Mouse (Mus musculus) lung, postnatal 0 days (tissue): ENCODE data around the gene Hoxa5. TPM values are rescaled to one million over a fixed set of nuclear protein-coding genes. Genes with fewer than 3 reads are reported as not detected.

ENCODE experiments used
- ATAC-seq: fragments of 200-750 bp; cut with Nextera tagmentation; 2 replicates; pipeline ENCODE4 v1.8.0; 2017; ENCODE audit warnings: moderate library complexity
- DNase-seq: peaks from one replicate; pipeline ENCODE4 v3.0.0-alpha.2; 2016; ENCODE audit warnings: low spot score
- H3K27ac ChIP-seq: fragments of 300-500 bp; sonication (generic); 2 replicates; pipeline ENCODE4 v1.5.1; 2014; ENCODE audit warnings: antibody characterized with exemption, mild to moderate bottlenecking, low read length, mixed read lengths
- H3K27me3 ChIP-seq: fragments of 300-500 bp; sonication (generic); replicated peaks from 2 replicates; pipeline ENCODE4 v1.6.1; 2014; ENCODE audit warnings: low read length, mixed read lengths; ENCODE audit not compliant: insufficient read depth
- H3K36me3 ChIP-seq: fragments of 300-500 bp; sonication (generic); 2 replicates; pipeline ENCODE4 v1.6.1; 2014; ENCODE audit warnings: low read length, mixed read lengths; ENCODE audit not compliant: insufficient read depth
- H3K4me1 ChIP-seq: fragments of 300-500 bp; sonication (generic); 2 replicates; pipeline ENCODE4 v1.6.1; 2014; ENCODE audit warnings: antibody characterized with exemption, low read depth, low read length, mixed read lengths; ENCODE audit not compliant: insufficient read depth
- H3K4me2 ChIP-seq: fragments of 300-500 bp; sonication (generic); replicated peaks from 2 replicates; pipeline ENCODE4 v1.6.1; 2014; ENCODE audit warnings: low read depth, mild to moderate bottlenecking, low read length, moderate library complexity, mixed read lengths
- H3K4me3 ChIP-seq: fragments of 300-500 bp; sonication (generic); 2 replicates; pipeline ENCODE4 v1.5.1; 2014; ENCODE audit warnings: low read depth, low read length
- H3K9ac ChIP-seq: fragments of 300-500 bp; sonication (generic); replicated peaks from 2 replicates; pipeline ENCODE4 v1.6.1; 2014; ENCODE audit warnings: low read depth, mild to moderate bottlenecking
- H3K9me3 ChIP-seq: fragments of 300-500 bp; sonication (generic); 2 replicates; pipeline ENCODE4 v1.6.1; 2016; ENCODE audit warnings: low read length, mixed read lengths
- CTCF ChIP-seq: IDR thresholded peaks from 2 replicates; pipeline ENCODE4 v1.5.1; 2016; ENCODE audit warnings: antibody characterized with exemption, mild to moderate bottlenecking
- EP300 ChIP-seq: IDR thresholded peaks from 2 replicates; pipeline ENCODE4 v1.6.1; 2016; ENCODE audit warnings: antibody characterized with exemption, mild to moderate bottlenecking, control low read depth
- WGBS: fragments of 180-500 bp; shearing (Covaris S2); extraction: QIAGEN DNeasy Blood & Tissue Kit; methylation state at CpG from one replicate; pipeline ENCODE4 v1.1.7; 2014; 5-methylcytosine and 5-hydroxymethylcytosine counted together
- polyA plus RNA-seq: library from polyadenylated mRNA; unstranded; fragments of >200 nt; fragmentation: Nextera tagmentation; extraction: Ambion mirVana; gene quantifications from 2 replicates; pipeline ENCODE4 v1.2.1, GENCODE M21; 2015

Hoxa5 gene
- polyA plus RNA-seq, 1 experiment from 2014 or later: 40.3 TPM

GRCm38 (mm10) chr6:52167176-52167575, 37.2 kb downstream of the Hoxa5 start:
- Histone ChIP-seq H3K27ac (peak overlapping the region; percentile 79), H3K9me3 (no peaks in the 10 kb centered on the region), H3K36me3 (no peaks in the 10 kb centered on the region), H3K4me2 (peak overlapping the region; percentile 70), H3K9ac (peak overlapping the region; percentile 56), H3K4me1 (peaks cover 10% of the 10 kb centered on the region; the same call in 1 of the 2 replicates), H3K4me3 (peak overlapping the region; percentile 30; the same call in 1 of the 2 replicates), H3K27me3 (peaks cover 11% of the 10 kb centered on the region; the same call in 1 of the 2 replicates)
- DNase-seq (no peak), ATAC-seq (no peak)
- TF ChIP-seq CTCF (no peak), EP300 (no peak)
- WGBS: 25% methylated on average over 1 of the region's 1 CpGs

DNA sequence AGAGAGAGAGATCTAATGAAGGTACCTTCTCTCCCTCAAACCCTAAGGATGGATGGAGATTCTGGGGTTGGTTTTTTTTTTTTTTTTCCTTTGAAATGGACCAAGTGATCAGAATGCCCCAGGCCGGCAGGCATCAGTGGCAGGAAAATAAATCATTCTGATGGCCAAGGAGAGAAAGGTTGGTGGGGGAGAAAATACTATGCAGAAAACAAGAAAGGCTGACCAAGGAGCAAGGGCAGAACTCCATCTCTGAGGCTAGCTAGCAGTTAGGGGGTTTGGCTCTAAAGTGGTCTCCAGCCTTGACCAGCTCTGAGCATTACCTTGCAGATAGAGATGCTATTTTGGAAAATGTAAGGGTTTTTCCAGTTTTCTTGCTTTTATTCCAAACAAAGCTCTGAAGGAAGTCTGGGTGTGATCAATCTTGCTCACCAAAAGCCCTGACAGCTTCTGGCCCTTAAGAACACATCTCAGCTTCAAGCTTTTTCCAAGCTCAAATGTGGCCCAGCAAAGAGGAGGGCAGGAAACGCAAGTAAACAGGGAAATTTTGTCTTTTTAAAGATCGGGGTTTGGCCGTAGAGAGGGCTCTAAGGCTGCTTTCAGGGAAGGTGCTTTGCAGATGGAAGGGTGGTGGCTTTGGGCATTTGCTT, 37.8 kb downstream of the Hoxa5 start:
- 13% methylated on average over 4 of the region's 4 CpGs for WGBS
- H3K27me3 ChIP-seq: peaks cover 11% of the 10 kb centered on the region; the same call in 1 of the 2 replicates
- peak; percentile 46 for DNase-seq
- ATAC-seq: no peak
- peaks cover 10% of the 10 kb centered on the region; the same call in 1 of the 2 replicates for H3K4me1 ChIP-seq
- H3K4me2 ChIP-seq: peak overlapping the region; percentile 70
- H3K9me3 ChIP-seq: no peaks in the 10 kb centered on the region
- no peaks in the 10 kb centered on the region for H3K36me3 ChIP-seq
- peak overlapping the region; percentile 30; the same call in 1 of the 2 replicates for H3K4me3 ChIP-seq
- H3K9ac ChIP-seq: peak overlapping the region; percentile 56; the same call in 1 of the 2 replicates
- TF ChIP-seq EP300 (no peak), CTCF (no peak)
- peak overlapping the region; percentile 79 for H3K27ac ChIP-seq

DNA sequence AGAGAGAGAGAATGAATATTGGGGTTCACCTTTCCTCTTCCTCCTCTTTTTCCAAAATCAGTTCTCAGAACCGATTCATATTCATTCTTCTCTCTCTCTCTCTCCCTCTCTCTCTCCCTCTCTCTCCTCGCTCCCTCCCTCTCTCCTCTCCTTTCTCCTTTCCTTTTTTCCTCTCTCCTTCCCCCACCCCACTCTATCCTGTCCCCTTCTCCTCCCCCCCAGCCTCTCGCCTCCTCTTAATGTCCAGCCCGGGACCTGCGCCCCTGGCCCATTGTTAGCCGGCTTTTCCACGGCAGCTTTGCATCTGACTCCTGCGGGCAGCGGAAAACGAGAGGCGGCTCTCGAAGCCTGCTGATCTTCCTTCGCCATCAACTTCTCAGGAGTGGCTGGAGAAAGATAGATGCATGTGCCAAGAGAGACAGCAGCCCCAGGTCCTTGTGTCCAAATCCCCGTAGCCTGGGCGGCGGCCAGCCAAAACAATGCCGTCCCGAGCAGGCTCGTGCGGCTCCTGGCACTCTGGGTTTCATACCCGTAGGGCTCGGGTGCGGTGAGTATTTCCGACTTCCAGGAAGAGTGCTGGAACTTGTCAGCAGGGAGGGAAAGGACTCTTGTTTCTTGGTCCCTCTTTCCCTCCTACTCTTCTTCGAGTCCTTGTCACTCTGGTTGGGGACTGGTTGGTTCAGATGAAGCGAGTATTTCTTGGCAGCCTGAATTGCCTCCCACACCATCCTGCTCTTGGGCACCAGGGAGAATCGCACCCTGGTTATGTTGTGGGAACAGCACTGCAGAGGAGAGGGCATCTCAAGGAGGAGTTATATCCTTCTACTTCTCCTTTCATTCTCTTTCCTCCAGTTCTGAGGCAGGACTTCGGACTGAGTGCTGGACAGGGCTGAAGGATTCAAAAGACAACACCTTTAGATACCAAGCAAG, 38.7 kb downstream of the Hoxa5 start:
- H3K4me3 ChIP-seq: peak overlapping the region; percentile 54
- peak overlapping the region; percentile 24; the same call in 1 of the 2 replicates for H3K9ac ChIP-seq
- DNase-seq: peak; percentile 53
- H3K36me3 ChIP-seq: no peaks in the 10 kb centered on the region
- no peak for ATAC-seq
- 4% methylated on average over 27 of the region's 28 CpGs for WGBS
- H3K4me1 ChIP-seq: peaks cover 10% of the 10 kb centered on the region; the same call in 1 of the 2 replicates
- peak overlapping the region; percentile 79 for H3K27ac ChIP-seq
- TF ChIP-seq EP300 (no peak), CTCF (no peak)
- H3K4me2 ChIP-seq: peak overlapping the region; percentile 70
- H3K9me3 ChIP-seq: no peaks in the 10 kb centered on the region
- H3K27me3 ChIP-seq: peaks cover 11% of the 10 kb centered on the region; the same call in 1 of the 2 replicates

GRCm38 (mm10) chr6:52164626-52165440, 39.6 kb downstream of the Hoxa5 start, which contains the start of gene Hoxa2:
Gene Hoxa2 (minus strand): TSS chr6:52164831.
- Histone ChIP-seq H3K27ac (peak within 1 kb of the TSS; percentile 79), H3K27me3 (peaks cover 7% of the 10 kb centered on the region; the same call in 1 of the 2 replicates), H3K4me1 (peaks cover 5% of the 10 kb centered on the region; the same call in 1 of the 2 replicates), H3K4me3 (peak within 1 kb of the TSS; percentile 54), H3K36me3 (no peaks in the 10 kb centered on the region), H3K9ac (peak within 1 kb of the TSS; percentile 50), H3K9me3 (no peaks in the 10 kb centered on the region), H3K4me2 (peak within 1 kb of the TSS; percentile 70)
- TF ChIP-seq EP300 (0 out of 2 replicates have a peak, but pooled peaks have one; percentile 39), CTCF (no peak)
- DNase-seq (peak; percentile 73), ATAC-seq (peak; percentile 46)
- under 1% methylated on average over 25 of the region's 25 CpGs for WGBS

DNA sequence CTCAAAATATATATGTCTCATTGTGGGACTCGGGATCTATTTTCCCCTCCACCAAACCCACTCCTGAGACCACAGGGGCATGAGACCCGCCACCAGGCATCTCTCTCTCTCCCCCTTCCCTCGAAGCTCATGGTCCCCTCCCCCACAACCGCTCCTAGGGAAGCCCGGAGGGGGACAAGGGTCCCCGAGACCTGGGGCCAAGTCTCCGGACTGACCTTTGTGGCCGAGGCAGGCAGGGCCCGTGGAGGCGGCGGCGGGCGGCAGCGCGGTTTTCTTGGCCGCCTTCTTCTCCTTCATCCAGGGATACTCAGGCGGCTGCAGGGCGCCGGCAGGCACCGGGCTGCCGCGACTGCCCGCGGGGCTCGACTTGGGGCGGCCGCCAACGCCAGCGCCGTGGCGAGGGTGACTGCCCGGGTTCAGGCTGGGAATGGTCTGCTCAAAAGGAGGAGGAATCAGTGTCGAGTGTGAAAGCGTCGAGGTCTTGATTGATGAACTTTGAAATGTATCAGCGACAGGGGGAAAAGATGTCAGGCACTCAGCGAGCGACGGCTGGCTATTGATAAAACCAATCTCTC, 40.2 kb downstream of the Hoxa5 start:
- no peak for TF ChIP-seq CTCF
- no peak for TF ChIP-seq EP300
- Histone ChIP-seq H3K4me2 (peak overlapping the region; percentile 70), H3K27ac (peak overlapping the region; percentile 79), H3K27me3 (peaks cover 6% of the 10 kb centered on the region; the same call in 1 of the 2 replicates), H3K4me1 (0 out of 2 replicates have a peak, but pooled peaks cover 7% of the 10 kb centered on the region), H3K36me3 (no peaks in the 10 kb centered on the region), H3K4me3 (peak overlapping the region; percentile 54), H3K9me3 (no peaks in the 10 kb centered on the region), H3K9ac (peak overlapping the region; percentile 50)
- DNase-seq (peak; percentile 65), ATAC-seq (peak; percentile 12; the same call in 1 of the 2 replicates)
- WGBS: 2% methylated on average over 39 of the region's 39 CpGs
